Mouse (Mus musculus): ENCODE measurements around the gene Sycp3.
"Not testable (repeated sequence)": the region's sequence is repeated elsewhere in the genome, so short reads cannot be mapped to it uniquely, and the experiment has no call there.

The Sycp3 gene

GRCm38 (mm10) chr10:88501370-88501769, 42.0 kb downstream of the Sycp3 start:
- DNase-seq (ENCODE audit: low spot score): no peak

- no peak for DNase-seq (ENCODE audit: low spot score)
Measured at GRCm38 (mm10) chr10:88501886-88502765, 42.8 kb downstream of the Sycp3 start.

GRCm38 (mm10) chr10:88502919-88503318, 43.5 kb downstream of the Sycp3 start:
- no peak for DNase-seq (ENCODE audit: low spot score)

- DNase-seq (ENCODE audit: low spot score): peak; percentile 95
Measured at GRCm38 (mm10) chr10:88503421-88504314, 44.3 kb downstream of the Sycp3 start, which contains the start of gene Chpt1. Gene Chpt1, minus strand, starts transcription at chr10:88504073.

- DNase-seq (ENCODE audit: low spot score): no peak
Measured at GRCm38 (mm10) chr10:88504481-88504880, 45.1 kb downstream of the Sycp3 start.

- no peak for DNase-seq (ENCODE audit: low spot score)
Measured at GRCm38 (mm10) chr10:88505256-88505655, 45.9 kb downstream of the Sycp3 start.

GRCm38 (mm10) chr10:88507691-88508143, 48.3 kb downstream of the Sycp3 start:
- no peak for DNase-seq (ENCODE audit: low spot score)

- no peak for DNase-seq (ENCODE audit: low spot score)
Measured at GRCm38 (mm10) chr10:88510503-88511271, 51.3 kb downstream of the Sycp3 start.

- DNase-seq (ENCODE audit: low spot score): no peak
Measured at GRCm38 (mm10) chr10:88511355-88511754, 52.0 kb downstream of the Sycp3 start.

- no peak for DNase-seq (ENCODE audit: low spot score)
Measured at GRCm38 (mm10) chr10:88513574-88514135, 54.3 kb downstream of the Sycp3 start.

- peak; percentile 83 for DNase-seq (ENCODE audit: low spot score)
Measured at GRCm38 (mm10) chr10:88514495-88514894, 55.1 kb downstream of the Sycp3 start.

- not testable (repeated sequence) for DNase-seq (ENCODE audit: low spot score)
Measured at GRCm38 (mm10) chr10:88515049-88515448, 55.7 kb downstream of the Sycp3 start.

- DNase-seq (ENCODE audit: low spot score): no peak
Measured at GRCm38 (mm10) chr10:88522795-88523194, 63.4 kb downstream of the Sycp3 start.
